Mouse (Mus musculus) erythroblast, embryonic 14.5 days (primary cell): ENCODE data around the gene Nol7. TPM values are rescaled to one million over a fixed set of nuclear protein-coding genes. Genes with fewer than 3 reads are reported as not detected.

Experiments used
- H3K27me3 ChIP-seq: 2 replicates; pipeline ENCODE4 v1.6.1; 2012; ENCODE audit warnings: inconsistent platforms; ENCODE audit not compliant: control insufficient read depth
- H3K36me3 ChIP-seq: 2 replicates; pipeline ENCODE4 v1.6.1; 2012; ENCODE audit warnings: mild to moderate bottlenecking, inconsistent platforms; ENCODE audit not compliant: control insufficient read depth
- H3K4me1 ChIP-seq: 2 replicates; pipeline ENCODE4 v1.6.1; 2012; ENCODE audit warnings: inconsistent platforms; ENCODE audit not compliant: control insufficient read depth
- H3K4me3 ChIP-seq: replicated peaks from 2 replicates; pipeline ENCODE3; 2012; ENCODE audit warnings: moderate library complexity, mild to moderate bottlenecking, inconsistent platforms
- H3K9me3 ChIP-seq: 2 replicates; pipeline ENCODE4 v1.6.1; 2012; ENCODE audit warnings: low read length, inconsistent platforms, mixed read lengths; ENCODE audit not compliant: control insufficient read depth
- GATA1 ChIP-seq: IDR thresholded peaks from 2 replicates; pipeline ENCODE4 v1.6.1; 2012; ENCODE audit warnings: low read length, inconsistent platforms, mixed read lengths
- TAL1 ChIP-seq: IDR thresholded peaks from 3 replicates; pipeline ENCODE4 v1.6.1; 2012; ENCODE audit warnings: low read length, inconsistent platforms, mixed read lengths
- polyA plus RNA-seq: library from polyadenylated mRNA; stranded (reverse); fragments of >175 nt; gene quantifications from 2 replicates; pipeline ENCODE4 v1.2.3, GENCODE M21; 2012

The Nol7 gene
- polyA plus RNA-seq, 1 experiment: 27.4 TPM

DNA sequence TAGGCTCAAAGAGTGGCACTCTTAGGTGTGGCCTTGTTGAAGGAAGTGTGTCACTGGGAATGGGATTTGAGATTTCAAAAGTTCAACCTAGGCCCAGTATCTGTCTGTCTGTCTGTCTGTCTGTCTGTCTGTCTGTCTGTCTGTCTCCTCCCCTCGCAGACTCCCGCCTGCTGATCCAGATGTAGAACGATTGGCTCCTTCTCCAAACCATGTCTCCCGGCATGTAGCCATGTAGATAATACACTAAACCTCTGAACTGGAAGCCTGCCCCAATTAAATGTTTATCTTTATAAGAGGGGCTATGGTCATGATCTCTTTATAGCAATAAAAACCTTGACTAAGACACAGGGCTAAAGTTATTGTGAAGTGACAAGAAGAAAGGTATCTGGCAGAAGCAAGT is 47.6 kb downstream of the Nol7 start:
- no peaks in the 10 kb centered on the region for H3K36me3 ChIP-seq

DNA sequence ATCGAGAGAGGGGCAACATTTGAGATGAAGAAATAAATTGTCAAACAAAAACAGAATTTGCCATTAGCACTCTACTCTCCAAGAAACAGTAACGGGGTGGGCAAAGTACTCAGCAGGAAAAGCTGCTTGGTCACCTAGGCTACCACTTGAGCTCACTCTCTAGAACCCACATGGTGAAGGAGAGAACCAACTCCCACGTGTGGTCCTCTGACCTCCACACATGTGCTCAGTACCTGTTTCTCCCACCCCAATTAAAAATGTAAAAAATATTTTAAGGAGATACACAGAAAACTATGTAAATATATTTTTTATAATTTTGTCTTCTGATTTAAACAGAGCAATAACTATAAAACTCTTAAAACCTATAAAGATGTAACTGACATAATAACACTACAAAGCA is 49.5 kb downstream of the Nol7 start:
- Histone ChIP-seq H3K9me3 (no peaks in the 10 kb centered on the region), H3K4me3 (no peak overlapping the region), H3K27me3 (no peaks in the 10 kb centered on the region), H3K36me3 (no peaks in the 10 kb centered on the region), H3K4me1 (no peaks in the 10 kb centered on the region)
- no peak for TF ChIP-seq GATA1
- TF ChIP-seq TAL1: no peak

More for the DNA sequence above, 47.6 kb downstream of the Nol7 start:
- Histone ChIP-seq H3K4me3 (no peak overlapping the region), H3K9me3 (no peaks in the 10 kb centered on the region), H3K27me3 (no peaks in the 10 kb centered on the region), H3K4me1 (peaks cover 1% of the 10 kb centered on the region; the same call in 1 of the 2 replicates)
- TF ChIP-seq TAL1 (no peak), GATA1 (no peak)

DNA sequence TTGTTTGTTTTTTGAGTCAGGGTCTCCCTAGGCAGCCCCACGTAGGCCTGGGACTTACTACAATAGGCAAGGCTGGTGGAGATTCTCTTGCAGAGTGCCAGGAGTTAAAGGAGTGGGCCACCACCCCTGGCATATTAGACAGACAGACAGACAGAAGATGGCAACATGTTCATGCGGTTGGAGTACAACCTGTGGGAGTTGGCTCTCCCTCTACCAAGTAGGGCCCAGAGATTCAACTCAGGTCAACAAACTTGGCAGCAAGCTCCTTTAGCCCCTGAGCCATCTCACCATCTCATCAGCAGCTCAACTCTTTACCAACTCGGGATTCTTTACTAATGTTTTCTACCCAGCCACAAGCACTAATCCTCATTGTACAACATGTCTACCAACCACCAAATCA is 52.5 kb downstream of the Nol7 start:
- Histone ChIP-seq H3K27me3 (no peaks in the 10 kb centered on the region), H3K4me3 (no peak overlapping the region), H3K4me1 (peaks cover 2% of the 10 kb centered on the region; the same call in 1 of the 2 replicates), H3K9me3 (no peaks in the 10 kb centered on the region), H3K36me3 (peaks cover 5% of the 10 kb centered on the region; the same call in 1 of the 2 replicates)
- TF ChIP-seq GATA1 (no peak), TAL1 (no peak)

DNA sequence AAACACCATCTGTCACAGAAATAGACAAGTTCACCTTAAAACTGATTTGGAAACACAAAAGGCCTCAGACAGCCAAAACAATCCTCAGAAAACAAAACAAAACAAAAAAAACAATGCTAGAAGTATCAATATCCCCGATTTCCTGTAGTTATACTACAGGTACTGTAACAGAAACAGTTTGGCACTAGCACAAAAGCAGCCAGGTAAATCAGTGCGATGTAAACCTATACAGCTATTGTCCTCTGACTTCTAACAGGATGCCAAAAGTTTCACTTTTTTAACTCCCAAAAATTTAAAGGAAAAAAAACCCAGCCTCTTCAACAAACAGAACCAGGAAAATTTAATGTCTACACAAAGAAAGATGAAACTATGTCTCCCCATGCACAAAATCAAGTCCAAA is 54.0 kb downstream of the Nol7 start:
- Histone ChIP-seq H3K27me3 (no peaks in the 10 kb centered on the region), H3K4me1 (peaks cover 2% of the 10 kb centered on the region; the same call in 1 of the 2 replicates), H3K4me3 (no peak overlapping the region), H3K36me3 (peaks cover 5% of the 10 kb centered on the region), H3K9me3 (no peaks in the 10 kb centered on the region)
- no peak for TF ChIP-seq TAL1

DNA sequence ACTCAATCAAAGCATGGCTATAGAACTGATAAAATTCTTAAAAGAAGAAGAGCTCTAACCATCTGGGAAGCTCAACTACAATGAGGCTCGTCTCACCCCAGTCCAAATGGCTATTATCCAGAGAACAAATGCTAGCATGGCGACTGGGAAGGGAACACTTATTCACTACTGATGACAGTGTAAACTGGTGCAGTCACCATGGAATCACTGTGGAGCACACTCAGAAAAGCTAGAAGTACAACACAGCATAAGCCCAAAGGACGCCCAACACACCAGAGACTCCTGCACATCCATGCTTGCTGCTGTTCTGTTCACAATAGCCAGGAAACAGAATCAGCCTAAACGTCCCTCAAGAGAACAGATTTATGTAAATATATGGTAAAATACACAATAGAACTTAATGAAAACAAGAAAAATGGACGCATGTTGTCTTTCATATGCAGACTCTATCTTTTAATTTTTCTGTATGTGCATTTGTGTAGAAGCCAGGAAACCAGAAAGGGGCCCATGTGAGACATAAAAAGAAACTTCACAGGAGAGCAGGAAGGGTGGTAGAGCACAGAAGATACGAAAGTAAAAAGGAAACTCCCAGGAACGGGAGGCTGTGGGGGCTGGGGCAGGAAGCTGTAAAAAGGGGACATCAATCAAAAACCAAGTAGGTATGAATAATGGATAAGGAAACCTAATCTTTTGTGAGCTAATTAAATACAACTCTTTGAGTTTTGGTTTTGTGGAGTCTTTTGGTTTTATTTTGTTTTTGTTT is 54.8 kb downstream of the Nol7 start:
- no peaks in the 10 kb centered on the region for H3K9me3 ChIP-seq
- TF ChIP-seq GATA1 (no peak), TAL1 (no peak)
- H3K4me3 ChIP-seq: no peak overlapping the region
- H3K4me1 ChIP-seq: peaks cover 2% of the 10 kb centered on the region; the same call in 1 of the 2 replicates
- H3K36me3 ChIP-seq: peaks cover 5% of the 10 kb centered on the region
- H3K27me3 ChIP-seq: no peaks in the 10 kb centered on the region

DNA sequence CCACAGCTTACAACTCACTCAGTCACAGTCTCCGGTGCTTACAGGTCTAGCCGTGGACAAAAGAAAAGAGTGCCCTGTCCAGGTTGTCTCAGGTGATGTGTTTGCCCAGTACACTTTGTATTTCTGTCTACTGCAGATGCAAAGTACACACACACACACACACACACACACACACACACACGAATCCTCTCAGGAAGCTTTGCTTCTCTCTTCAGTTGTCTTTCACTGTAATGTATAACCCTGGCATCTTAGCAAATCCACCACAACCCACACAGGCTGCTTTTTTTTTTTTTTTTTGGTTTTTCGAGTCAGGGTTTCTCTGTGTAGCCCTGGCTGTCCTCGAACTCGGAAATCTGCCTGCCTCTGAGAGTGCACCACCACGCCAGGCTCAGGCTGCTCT is 56.2 kb downstream of the Nol7 start:
- no peaks in the 10 kb centered on the region for H3K9me3 ChIP-seq
- H3K27me3 ChIP-seq: no peaks in the 10 kb centered on the region
- TF ChIP-seq GATA1 (no peak), TAL1 (no peak)
- H3K36me3 ChIP-seq: peaks cover 7% of the 10 kb centered on the region
- peaks cover 2% of the 10 kb centered on the region; the same call in 1 of the 2 replicates for H3K4me1 ChIP-seq
- H3K4me3 ChIP-seq: no peak overlapping the region

Other genes starting within 250 kb of the Nol7 start
- 0.29 and 0.42 TPM in 2 replicates for gene Tbc1d7, start 226.9 kb upstream of the Nol7 start, polyA plus RNA-seq
- gene Gfod1, start 94.2 kb upstream of the Nol7 start, polyA plus RNA-seq: 0.01 and 0.03 TPM in 2 replicates
- gene Sirt5, start 32.9 kb upstream of the Nol7 start, polyA plus RNA-seq: 0.14 and 0.17 TPM in 2 replicates
- 2.1 and 2.7 TPM in 2 replicates for gene Ranbp9, start 82.9 kb downstream of the Nol7 start, polyA plus RNA-seq
- gene Mcur1, start 161.8 kb downstream of the Nol7 start, polyA plus RNA-seq: 0.23 and 0.30 TPM in 2 replicates
- not detected in 2 replicates for gene Rnf182, start 217.3 kb downstream of the Nol7 start, polyA plus RNA-seq